Mouse (Mus musculus): ENCODE results near the gene Gm4353. TPM values are rescaled to one million over a fixed set of nuclear protein-coding genes. Genes with fewer than 3 reads are reported as not detected.

The Gm4353 gene
- polyA plus RNA-seq, 1 experiment = 9.3 TPM

DNA sequence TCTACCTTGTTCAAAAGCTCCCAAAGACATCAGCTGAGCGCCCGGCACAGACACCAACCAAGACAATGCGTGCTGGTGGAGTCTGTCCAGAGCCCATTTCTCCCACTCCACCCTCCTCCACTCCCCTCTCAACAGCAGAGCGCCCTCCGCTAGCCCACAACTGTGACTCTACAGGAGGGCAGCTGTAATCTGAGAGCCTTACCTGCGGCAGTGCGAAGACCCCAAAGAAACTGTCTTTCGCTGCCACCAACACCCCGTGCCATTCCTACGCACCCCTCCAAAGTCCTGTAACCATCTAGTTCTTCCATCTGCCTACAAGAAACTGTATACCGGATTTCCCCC lies 45.3 kb downstream of the Gm4353 start, which contains the start of gene 1110004F10Rik:
Gene 1110004F10Rik, plus strand, starts transcription at position 202 of the 342 bp plus-strand sequence.
- TF ChIP-seq E2F4 (IDR thresholded peaks at IDR 0.05; ENCODE audit: insufficient read depth) = no peak
- no peak for TF ChIP-seq TCF12 (IDR thresholded peaks at IDR 0.05; ENCODE audit: insufficient read depth, poor library complexity, severe bottlenecking)
- no peak for TF ChIP-seq SRF (IDR thresholded peaks at IDR 0.05; ENCODE audit: control insufficient read depth, insufficient read length, low read depth)
- no peak for TF ChIP-seq USF1 (IDR thresholded peaks at IDR 0.05; ENCODE audit: low read depth)
- no peak for TF ChIP-seq MYOG (IDR thresholded peaks at IDR 0.05; ENCODE audit: control insufficient read depth in 1 of 3, insufficient read depth in 1 of 3, insufficient read length in 2 of 3, low read depth in 2 of 3)
- no peak for TF ChIP-seq CEBPB (IDR thresholded peaks at IDR 0.05; ENCODE audit: insufficient read depth, poor library complexity, severe bottlenecking)
- no peak for TF ChIP-seq MAX (IDR thresholded peaks at IDR 0.05; ENCODE audit: low read depth)
- Histone ChIP-seq H3K27me3 (ENCODE audit: control insufficient read depth, insufficient read depth, insufficient read length) (peaks cover 18% of the 10 kb centered on the region), H3K4me3 (no peak within 1 kb of the TSS), H3K4me2 (ENCODE audit: low read depth) (peak within 1 kb of the TSS; percentile 92), H3K79me2 (ENCODE audit: control insufficient read depth, insufficient read depth) (no peaks in the 10 kb centered on the region), H3K36me3 (ENCODE audit: control insufficient read depth, insufficient read depth) (no peaks in the 10 kb centered on the region), H3ac (ENCODE audit: control insufficient read depth, insufficient read length) (no peak within 1 kb of the TSS)

- Histone ChIP-seq H3K79me2 (ENCODE audit: control insufficient read depth, insufficient read depth) (no peaks in the 10 kb centered on the region), H3K4me2 (ENCODE audit: low read depth) (peak within 1 kb of the TSS; percentile 92), H3K36me3 (ENCODE audit: control insufficient read depth, insufficient read depth) (no peaks in the 10 kb centered on the region), H3K27me3 (ENCODE audit: control insufficient read depth, insufficient read depth, insufficient read length) (peaks cover 25% of the 10 kb centered on the region), H3K4me3 (no peak within 1 kb of the TSS), H3ac (ENCODE audit: control insufficient read depth, insufficient read length) (no peak within 1 kb of the TSS)
- TF ChIP-seq E2F4 (IDR thresholded peaks at IDR 0.05; ENCODE audit: insufficient read depth) = no peak
- no peak for TF ChIP-seq CEBPB (IDR thresholded peaks at IDR 0.05; ENCODE audit: insufficient read depth, poor library complexity, severe bottlenecking)
- TF ChIP-seq TCF12 (IDR thresholded peaks at IDR 0.05; ENCODE audit: insufficient read depth, poor library complexity, severe bottlenecking) = no peak
- no peak for TF ChIP-seq MYOD1 (IDR thresholded peaks at IDR 0.05; ENCODE audit: control insufficient read depth in 1 of 3, insufficient read length in 2 of 3, low read depth in 2 of 3)
- TF ChIP-seq MAX (IDR thresholded peaks at IDR 0.05; ENCODE audit: low read depth) = no peak
- TF ChIP-seq SRF (IDR thresholded peaks at IDR 0.05; ENCODE audit: control insufficient read depth, insufficient read length, low read depth) = no peak
- TF ChIP-seq MYOG (IDR thresholded peaks at IDR 0.05; ENCODE audit: control insufficient read depth in 1 of 3, insufficient read depth in 1 of 3, insufficient read length in 2 of 3, low read depth in 2 of 3) = no peak
These were observed 45.9 kb downstream of the Gm4353 start, which contains the start of gene Sox6 for GRCm38 (mm10) chr7:116038511-116038910. TSS of gene Sox6 (minus strand) at chr7:116038796.

- H3K4me3 ChIP-seq = no peak overlapping the region
- H3ac ChIP-seq (ENCODE audit: control insufficient read depth, insufficient read length) = no peak overlapping the region
- H3K79me2 ChIP-seq (ENCODE audit: control insufficient read depth, insufficient read depth) = no peaks in the 10 kb centered on the region
- peaks cover 29% of the 10 kb centered on the region for H3K27me3 ChIP-seq (ENCODE audit: control insufficient read depth, insufficient read depth, insufficient read length)
- H3K4me2 ChIP-seq (ENCODE audit: low read depth) = no peak overlapping the region
- no peak for TF ChIP-seq USF1 (IDR thresholded peaks at IDR 0.05; ENCODE audit: low read depth)
- no peak for TF ChIP-seq E2F4 (IDR thresholded peaks at IDR 0.05; ENCODE audit: insufficient read depth)
- TF ChIP-seq POLR2A (IDR thresholded peaks at IDR 0.05; ENCODE audit: insufficient read length, low read depth) = no peak
- no peak for TF ChIP-seq POLR2AphosphoS2 (IDR thresholded peaks at IDR 0.05; ENCODE audit: insufficient read length, low read depth)
- no peak for TF ChIP-seq MAX (IDR thresholded peaks at IDR 0.05; ENCODE audit: low read depth)
- no peak for TF ChIP-seq TCF12 (IDR thresholded peaks at IDR 0.05; ENCODE audit: insufficient read depth, poor library complexity, severe bottlenecking)
- no peak for TF ChIP-seq MYOD1 (IDR thresholded peaks at IDR 0.05; ENCODE audit: control insufficient read depth in 1 of 3, insufficient read length in 2 of 3, low read depth in 2 of 3)
- no peak for TF ChIP-seq CEBPB (IDR thresholded peaks at IDR 0.05; ENCODE audit: insufficient read depth, poor library complexity, severe bottlenecking)
- TF ChIP-seq MYOG (IDR thresholded peaks at IDR 0.05; ENCODE audit: control insufficient read depth in 1 of 3, insufficient read depth in 1 of 3, insufficient read length in 2 of 3, low read depth in 2 of 3) = no peak
- no peak for TF ChIP-seq SRF (IDR thresholded peaks at IDR 0.05; ENCODE audit: control insufficient read depth, insufficient read length, low read depth)
- H3K36me3 ChIP-seq (ENCODE audit: control insufficient read depth, insufficient read depth) = no peaks in the 10 kb centered on the region
These were observed 46.4 kb downstream of the Gm4353 start for GRCm38 (mm10) chr7:116038024-116038423.

DNA sequence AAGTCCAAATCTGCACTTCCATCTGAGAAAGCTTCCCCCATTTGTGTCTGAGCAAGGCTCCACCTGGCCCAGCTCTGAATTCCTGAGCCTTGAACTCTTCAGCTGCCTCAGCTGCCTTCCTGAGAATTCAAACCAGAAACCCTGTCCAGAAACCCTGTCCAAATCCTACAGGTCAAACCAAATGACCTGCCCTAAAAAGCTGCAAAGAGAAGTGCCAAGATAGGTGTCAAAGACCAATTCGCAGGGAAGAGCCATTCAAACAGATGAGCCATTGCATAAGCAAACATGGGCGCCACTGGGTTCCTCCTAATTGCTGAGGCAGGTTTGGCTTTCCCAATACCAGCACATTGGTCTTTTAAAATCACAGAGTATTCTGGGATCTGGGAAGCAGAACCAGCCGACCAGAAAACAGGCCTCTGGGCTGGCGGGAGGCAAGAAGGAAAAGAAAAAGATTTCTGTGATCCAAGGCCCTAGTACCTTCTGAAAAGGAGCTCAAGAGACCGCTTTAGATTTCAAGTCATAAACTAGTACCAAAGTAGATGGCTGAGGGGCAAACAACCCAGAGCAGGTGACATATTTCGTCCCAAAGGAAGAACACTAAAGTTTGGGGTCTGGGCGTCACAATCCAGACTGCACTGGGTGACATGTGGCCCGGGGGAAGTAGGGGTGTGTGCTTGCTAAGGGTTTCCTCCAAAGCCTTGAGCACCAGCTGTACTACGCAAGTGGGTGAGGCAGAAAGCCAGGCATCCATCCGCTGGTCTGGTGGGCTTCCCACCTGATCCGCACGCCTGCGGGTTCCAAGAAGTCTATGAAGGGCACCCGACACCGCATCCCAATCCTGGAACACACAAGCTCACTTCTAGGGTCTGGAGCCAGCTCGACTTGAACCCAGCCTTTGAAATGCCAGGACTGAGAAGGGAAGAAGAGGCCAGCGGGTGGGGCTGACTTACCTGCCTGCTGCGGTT lies 47.6 kb downstream of the Gm4353 start:
- Histone ChIP-seq H3K4me2 (ENCODE audit: low read depth) (no peak overlapping the region), H3ac (ENCODE audit: control insufficient read depth, insufficient read length) (no peak overlapping the region), H3K36me3 (ENCODE audit: control insufficient read depth, insufficient read depth) (no peaks in the 10 kb centered on the region), H3K4me3 (no peak overlapping the region), H3K79me2 (ENCODE audit: control insufficient read depth, insufficient read depth) (no peaks in the 10 kb centered on the region), H3K27me3 (ENCODE audit: control insufficient read depth, insufficient read depth, insufficient read length) (peaks cover 32% of the 10 kb centered on the region)
- no peak for TF ChIP-seq MAX (IDR thresholded peaks at IDR 0.05; ENCODE audit: low read depth)
- TF ChIP-seq MYOG (IDR thresholded peaks at IDR 0.05; ENCODE audit: control insufficient read depth in 1 of 3, insufficient read depth in 1 of 3, insufficient read length in 2 of 3, low read depth in 2 of 3) = no peak
- TF ChIP-seq SRF (IDR thresholded peaks at IDR 0.05; ENCODE audit: control insufficient read depth, insufficient read length, low read depth) = no peak
- no peak for TF ChIP-seq REST (IDR thresholded peaks at IDR 0.05; ENCODE audit: insufficient read depth, insufficient read length)
- TF ChIP-seq TCF12 (IDR thresholded peaks at IDR 0.05; ENCODE audit: insufficient read depth, poor library complexity, severe bottlenecking) = no peak
- no peak for TF ChIP-seq CEBPB (IDR thresholded peaks at IDR 0.05; ENCODE audit: insufficient read depth, poor library complexity, severe bottlenecking)
- no peak for TF ChIP-seq POLR2AphosphoS2 (IDR thresholded peaks at IDR 0.05; ENCODE audit: insufficient read length, low read depth)
- TF ChIP-seq TCF3 (IDR thresholded peaks at IDR 0.05; ENCODE audit: insufficient read length, low read depth) = no peak
- TF ChIP-seq E2F4 (IDR thresholded peaks at IDR 0.05; ENCODE audit: insufficient read depth) = no peak
- TF ChIP-seq MYOD1 (IDR thresholded peaks at IDR 0.05; ENCODE audit: control insufficient read depth in 1 of 3, insufficient read length in 2 of 3, low read depth in 2 of 3) = no peak
- no peak for TF ChIP-seq POLR2A (IDR thresholded peaks at IDR 0.05; ENCODE audit: insufficient read length, low read depth)
- TF ChIP-seq USF1 (IDR thresholded peaks at IDR 0.05; ENCODE audit: low read depth) = no peak

Data from myocyte (in vitro differentiated cells).